Mouse (Mus musculus) thymus, adult 2 months (tissue): ENCODE data around the gene Usp5.

Source experiments
- CTCF ChIP-seq: fragments of 200-500 bp; IDR thresholded peaks from 2 replicates; pipeline ENCODE4 v1.5.1; 2012; ENCODE audit warnings: mild to moderate bottlenecking, control low read depth, low read length, moderate library complexity, borderline replicate concordance; ENCODE audit not compliant: control insufficient read depth, poor library complexity, insufficient read depth; ENCODE audit errors: extremely low read depth
- POLR2A ChIP-seq: fragments of 200-500 bp; IDR thresholded peaks from 2 replicates; pipeline ENCODE4 v1.6.1; 2012; ENCODE audit warnings: mild to moderate bottlenecking, low read length, control low read depth, moderate library complexity; ENCODE audit not compliant: control insufficient read depth, poor library complexity, insufficient read depth; ENCODE audit errors: extremely low read depth

DNA sequence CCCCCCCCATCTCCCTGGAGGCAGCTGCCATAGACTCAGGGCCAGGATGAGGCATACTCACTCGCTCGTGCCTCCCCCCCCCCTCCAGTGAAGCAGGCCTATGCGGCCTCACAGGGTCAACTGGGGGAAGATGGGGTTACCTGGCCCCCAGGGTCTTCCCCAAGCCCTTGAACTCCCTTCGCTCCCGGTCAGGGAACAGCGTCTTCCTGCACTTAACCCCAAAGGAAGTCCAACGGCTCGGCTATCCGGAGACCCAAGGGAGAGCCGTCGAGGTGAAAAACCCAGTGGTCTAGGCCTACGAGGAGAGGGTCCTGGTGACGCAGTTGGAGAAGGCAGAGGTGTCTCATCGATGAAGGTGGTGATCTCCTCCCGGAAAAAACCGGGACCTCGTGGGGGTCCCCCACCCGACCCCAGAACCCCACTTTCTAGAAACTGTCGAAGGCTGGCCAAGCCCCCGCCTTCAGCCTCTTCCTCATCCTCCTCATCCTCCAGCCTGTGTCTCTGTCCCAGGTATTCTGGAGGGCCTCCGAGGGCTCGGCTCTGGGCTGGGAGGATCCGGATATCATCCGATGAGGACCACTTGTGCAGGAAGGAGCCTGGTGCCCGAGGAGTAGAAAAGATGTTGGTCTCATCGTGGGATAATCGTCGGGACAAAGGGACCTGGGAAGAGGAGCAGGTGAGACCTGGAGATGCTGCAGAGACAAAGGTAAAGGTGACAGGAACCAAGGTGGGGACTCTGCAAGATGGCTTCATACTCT is 29.5 kb upstream of the Usp5 start:
- TF ChIP-seq POLR2A: no peak
- TF ChIP-seq CTCF: no peak
